Mouse (Mus musculus) mature B cell (primary cell): Measurements from ENCODE around the gene Bmpr1b.

Experiments
- in situ Hi-C: fragments of 300-500 bp; cut with MboI; formaldehyde crosslinking; loops from 2 replicates; pipeline ENCODE4 v1.14.3; 2019

Gene Bmpr1b

GRCm38 (mm10) chr3:142034160-142034559 is 135.1 kb downstream of the Bmpr1b start:
- in situ Hi-C loops, result no loop called here

DNA sequence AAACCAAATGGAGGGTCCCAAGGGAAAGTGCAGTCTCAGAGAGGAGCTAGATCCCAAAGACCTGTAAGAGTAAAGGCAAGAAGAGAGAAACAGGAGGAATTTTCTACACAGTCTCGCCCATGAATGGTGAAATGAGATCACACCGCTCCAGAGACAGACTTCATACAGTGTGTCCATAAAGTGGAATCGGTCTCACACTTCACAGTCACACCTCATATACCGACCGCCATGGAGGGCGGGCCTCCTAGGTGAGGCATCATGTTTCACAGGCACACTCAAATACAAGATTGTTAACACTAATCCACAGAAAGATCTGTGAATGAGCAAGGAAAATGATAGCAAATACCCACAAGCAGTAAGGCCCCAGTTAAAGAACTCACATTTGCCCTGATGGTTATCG is 149.5 kb downstream of the Bmpr1b start:
- in situ Hi-C loops, result no loop called here

GRCm38 (mm10) chr3:141984548-141984947 is 184.7 kb downstream of the Bmpr1b start:
- in situ Hi-C loops, result no loop called here

DNA sequence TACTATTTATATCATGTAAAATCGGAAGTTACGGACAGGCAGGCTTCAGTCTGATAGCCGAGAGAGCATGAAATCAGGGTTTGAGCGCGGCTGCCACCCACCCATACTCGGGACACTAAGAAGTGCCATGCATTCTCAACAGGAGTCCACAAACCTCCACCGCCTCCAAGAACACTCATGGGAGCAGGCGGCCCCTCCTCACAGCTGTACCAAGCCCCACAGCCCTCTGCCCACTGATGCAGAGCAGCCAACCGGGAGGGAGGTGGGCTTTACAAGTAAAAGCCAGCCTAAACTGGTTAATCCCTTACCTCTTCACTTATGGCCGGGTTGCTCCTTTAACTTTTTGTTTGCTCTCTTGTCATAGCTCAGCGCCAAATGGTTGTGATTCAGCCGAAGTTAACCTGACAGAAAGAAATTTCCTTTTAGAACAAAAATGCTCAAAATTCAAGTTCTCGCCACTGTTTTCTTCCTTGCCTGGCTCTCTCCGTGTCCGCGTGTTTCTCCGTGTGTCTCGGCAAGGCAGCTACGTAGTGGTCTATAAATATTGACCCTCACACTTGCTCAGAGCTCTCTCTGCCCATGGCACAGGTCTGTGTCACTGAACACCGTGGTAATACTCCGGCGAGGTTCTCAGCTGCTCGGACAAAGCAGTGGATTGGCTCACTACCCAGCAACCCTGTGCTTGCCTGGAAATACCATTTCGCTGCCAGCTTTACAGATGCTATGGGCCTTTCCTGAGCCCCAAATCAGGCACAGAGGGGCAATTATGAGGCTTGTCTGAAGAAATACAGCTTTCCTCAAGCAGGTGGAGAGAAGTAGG is 187.4 kb downstream of the Bmpr1b start:
- in situ Hi-C loops, result no loop called here

DNA sequence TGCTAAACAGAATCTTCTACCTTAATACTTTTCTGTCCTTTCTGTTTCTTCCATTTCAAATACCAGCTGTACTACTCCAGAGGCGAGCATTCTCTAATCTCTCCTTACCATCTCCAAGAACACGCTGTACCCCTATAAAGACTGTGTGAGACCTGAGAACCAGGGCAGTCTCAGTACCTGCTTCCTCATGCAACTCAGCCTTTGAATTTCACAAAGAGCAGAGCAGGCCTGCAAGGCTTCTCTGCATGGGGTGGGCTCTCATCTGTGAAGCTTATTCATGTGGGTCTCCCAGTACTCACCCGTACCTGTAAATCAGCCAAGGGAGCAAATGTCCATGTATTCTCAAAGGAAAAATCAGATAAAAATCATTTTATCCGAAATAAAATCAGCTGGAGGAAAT is 203.0 kb downstream of the Bmpr1b start:
- in situ Hi-C loops, result no loop called here

DNA sequence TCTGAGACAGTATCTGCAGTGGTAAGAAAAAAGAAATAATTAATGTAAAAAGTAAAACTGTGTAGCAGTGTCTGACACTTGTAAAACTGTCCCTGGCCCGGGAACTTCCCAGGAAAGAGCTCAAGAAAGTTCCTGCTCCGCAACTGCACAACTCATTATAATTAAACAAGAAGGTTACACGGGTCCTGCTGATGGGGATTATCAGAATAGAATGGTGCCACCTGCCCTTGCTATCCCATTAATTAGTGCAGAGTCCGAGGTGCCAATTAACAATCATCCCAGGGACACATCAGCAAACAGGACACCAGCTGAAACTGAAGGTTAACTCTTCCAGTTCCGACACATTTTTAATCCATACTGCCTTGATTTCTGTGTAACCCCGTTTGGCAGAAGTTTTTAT is 216.3 kb downstream of the Bmpr1b start:
- in situ Hi-C loops, result no loop called here

DNA sequence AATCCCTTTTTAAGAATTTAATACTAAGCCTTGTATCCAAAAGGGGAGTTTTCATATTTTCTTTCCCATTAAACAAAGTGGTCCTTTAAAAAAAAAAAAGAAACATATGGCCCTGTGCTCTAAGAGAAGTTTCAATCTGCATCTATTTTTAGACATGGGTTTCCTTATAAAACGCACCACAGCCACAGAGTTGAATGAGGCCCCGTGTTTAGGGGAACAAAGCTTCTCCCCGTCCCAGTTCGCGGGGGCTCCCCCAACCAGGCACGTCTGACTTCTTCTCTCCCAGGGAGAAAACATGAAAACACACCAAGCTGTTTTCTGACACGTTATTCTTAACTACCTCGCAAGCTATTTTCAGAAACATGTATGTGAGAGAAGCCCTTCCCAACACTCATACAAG is 218.6 kb downstream of the Bmpr1b start:
- in situ Hi-C loops, result no loop called here

- in situ Hi-C loops, result no loop called here
Measured at GRCm38 (mm10) chr3:141948506-141948905, 220.7 kb downstream of the Bmpr1b start.

DNA sequence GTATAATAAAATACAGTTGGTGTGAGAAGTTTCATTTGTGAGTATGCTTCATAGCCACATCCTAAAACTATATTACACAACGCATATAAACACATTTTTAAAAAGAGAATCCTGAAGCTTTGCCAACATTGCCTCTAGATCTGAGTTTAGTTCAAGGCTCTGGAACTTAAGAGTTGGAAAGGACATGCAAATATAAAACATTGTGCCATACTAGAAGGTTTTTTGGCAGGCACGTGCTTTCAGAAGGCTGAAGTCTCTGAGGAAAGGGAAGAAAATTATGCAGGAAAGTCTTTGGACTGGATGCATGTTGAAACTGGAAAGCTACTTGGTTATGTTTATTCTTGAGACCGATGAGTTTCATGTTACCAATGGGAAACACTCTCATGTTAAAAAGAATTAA is 221.1 kb downstream of the Bmpr1b start:
- in situ Hi-C loops, result no loop called here

DNA sequence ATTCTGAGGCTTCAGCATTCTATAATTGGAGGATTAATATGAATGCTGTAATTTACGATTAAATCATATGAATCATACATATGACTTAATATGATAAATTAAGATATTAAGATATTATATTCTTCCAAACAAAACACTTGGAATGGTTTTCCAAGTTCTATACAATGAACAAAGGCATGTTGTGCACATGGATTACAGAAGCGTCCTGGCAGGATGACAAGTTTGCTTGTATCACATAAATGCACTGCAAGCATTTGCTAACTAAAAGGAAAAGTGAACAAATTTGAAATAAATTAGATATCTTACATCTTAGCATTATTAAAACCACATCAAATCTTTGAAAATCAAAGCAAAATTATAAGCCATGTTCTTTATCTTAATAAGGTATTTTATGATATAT is 222.4 kb downstream of the Bmpr1b start:
- in situ Hi-C loops, result no loop called here

GRCm38 (mm10) chr3:141943317-141943742 is 225.9 kb downstream of the Bmpr1b start:
- in situ Hi-C loops, result no loop called here

- in situ Hi-C loops, result no loop called here
Measured at GRCm38 (mm10) chr3:141940207-141940606, 229.0 kb downstream of the Bmpr1b start.

DNA sequence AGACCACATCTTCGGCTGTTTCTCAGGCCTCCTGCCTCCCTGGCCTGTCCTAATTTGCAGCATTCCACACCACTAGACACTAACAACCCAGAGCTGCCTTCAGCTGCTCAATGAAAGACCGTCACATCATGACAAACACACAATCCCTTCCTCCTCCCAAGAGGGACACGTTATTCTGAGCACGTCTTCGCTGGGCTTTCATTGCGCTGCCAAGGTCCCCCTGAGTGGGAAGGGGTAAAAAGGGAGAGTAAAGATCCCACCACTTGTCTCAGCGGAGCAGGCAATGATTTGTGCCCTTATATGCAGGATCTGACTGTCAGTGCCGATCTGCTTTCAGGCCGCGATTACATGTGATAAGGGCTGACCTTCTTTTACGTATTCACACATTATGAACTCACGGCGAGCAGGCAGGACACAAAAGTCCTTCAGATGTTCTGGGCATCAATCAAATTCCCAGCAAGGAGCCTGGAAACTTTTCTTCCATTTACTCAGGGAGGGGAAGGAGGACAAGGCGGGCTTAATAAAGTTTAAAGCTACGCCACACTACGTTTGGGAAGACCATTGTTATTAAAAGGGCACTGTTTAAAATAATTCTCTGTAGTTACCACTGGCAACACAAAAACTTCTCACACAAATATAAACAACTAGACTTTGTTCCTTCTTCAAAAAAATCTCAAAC is 232.5 kb downstream of the Bmpr1b start:
- in situ Hi-C loops, result no loop called here

GRCm38 (mm10) chr3:141932956-141933355 is 236.3 kb downstream of the Bmpr1b start:
- in situ Hi-C loops, result no loop called here

- in situ Hi-C loops, result no loop called here
Measured at GRCm38 (mm10) chr3:141931372-141932092, 237.7 kb downstream of the Bmpr1b start.

GRCm38 (mm10) chr3:141923442-141923841 is 245.8 kb downstream of the Bmpr1b start:
- in situ Hi-C loops, result no loop called here

DNA sequence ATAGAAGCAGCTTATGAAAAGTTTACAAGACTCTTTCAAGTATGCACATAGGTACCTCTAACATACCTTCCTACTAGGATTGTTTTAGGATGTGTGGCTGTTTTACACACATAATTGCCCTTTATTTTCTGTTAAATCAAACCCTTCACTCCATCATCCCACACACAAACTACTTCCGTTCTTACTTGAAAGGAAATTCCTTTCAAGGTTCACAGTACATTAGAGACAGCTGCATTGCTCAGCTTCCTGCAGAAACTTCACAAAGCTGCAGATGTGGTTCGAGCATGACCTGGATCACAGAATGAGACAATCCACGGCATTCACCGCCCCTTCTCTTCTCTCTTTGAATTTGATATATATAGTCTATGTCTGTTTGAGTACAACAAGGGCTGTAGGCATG is 248.1 kb downstream of the Bmpr1b start:
- in situ Hi-C loops, result no loop called here

- in situ Hi-C loops, result no loop called here
Measured at GRCm38 (mm10) chr3:141919661-141920060, 249.6 kb downstream of the Bmpr1b start.

DNA sequence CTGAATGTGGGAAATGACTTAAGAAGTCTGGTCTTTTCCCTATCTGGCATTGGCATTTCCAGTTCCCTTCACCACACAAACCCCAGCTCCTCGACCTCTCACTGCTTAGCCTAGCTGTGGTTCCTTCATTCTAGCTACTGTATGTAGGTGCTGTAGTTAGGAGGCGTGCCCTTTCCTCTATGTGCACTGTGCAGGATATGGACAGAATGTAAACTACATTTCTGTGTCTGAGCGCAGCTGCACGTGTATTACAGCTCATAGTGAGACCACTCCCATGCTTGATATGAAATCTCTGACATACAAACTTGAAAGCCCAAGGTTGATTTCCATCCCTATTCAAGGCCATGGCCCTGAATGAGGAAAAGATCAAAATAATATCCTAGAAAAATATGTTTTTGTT is 252.1 kb downstream of the Bmpr1b start:
- in situ Hi-C loops, result no loop called here

DNA sequence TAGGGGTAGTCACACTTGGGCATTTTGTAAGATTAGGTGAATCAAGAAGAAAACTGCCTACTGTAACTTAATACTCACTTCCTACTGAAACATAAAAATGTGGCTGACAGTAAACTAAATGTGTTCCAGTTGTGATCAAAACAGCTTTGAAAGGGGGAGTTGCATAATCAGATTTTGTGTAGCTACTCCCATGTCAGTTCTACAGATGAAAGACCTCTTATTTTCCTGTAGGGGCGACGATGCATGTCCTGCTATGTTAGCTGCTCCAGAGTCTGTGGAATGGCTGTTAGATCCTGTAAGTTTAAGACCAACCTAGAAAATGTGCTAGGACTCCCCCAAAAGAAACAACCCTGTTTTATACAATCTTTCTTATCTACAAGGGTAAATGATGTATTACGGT is 253.2 kb downstream of the Bmpr1b start:
- in situ Hi-C loops, result no loop called here

DNA sequence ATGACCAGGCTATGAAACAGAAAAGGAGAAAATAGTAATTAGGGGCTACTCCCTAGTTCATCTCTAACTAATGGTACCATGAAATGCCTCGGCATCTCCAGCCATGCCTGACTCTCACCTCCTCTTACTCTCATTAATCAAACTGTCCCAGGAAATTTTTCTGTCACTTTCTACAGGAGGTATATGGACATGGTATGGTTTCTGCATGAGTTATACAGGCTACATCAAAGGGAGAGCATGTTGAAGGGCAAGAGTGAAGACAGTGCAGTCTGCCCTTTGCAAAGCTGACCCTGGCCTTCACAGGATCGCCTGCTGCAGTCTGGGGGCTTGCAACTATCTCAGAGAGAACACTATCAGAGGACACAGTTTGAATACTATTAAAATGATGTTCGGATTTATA is 254.6 kb downstream of the Bmpr1b start:
- in situ Hi-C loops, result no loop called here

- in situ Hi-C loops, result no loop called here
Measured at GRCm38 (mm10) chr3:141909136-141909535, 260.1 kb downstream of the Bmpr1b start.
